8 mouse cellular contexts compared by ENCODE assay signal in genomic region chrX:17319126-17319583, GRCm38 (mm10). TPM values are rescaled to one million over a fixed set of nuclear protein-coding genes. Genes with fewer than 3 reads are reported as not detected.
DNase-seq lines count a peak whose midpoint lies in the region; ATAC-seq and TF ChIP-seq lines count a peak whose summit lies in the region.

Efhc2 (minus strand) TSS chrX:17319368.

- H3K9me3 ChIP-seq in embryonic facial prominence, embryonic 10.5 days, result no peaks in the 10 kb centered on the region
- no peaks in the 10 kb centered on the region for H3K9me3 ChIP-seq in hindbrain, postnatal 0 days (ENCODE audit: low read length)
- no peaks in the 10 kb centered on the region for H3K9me3 ChIP-seq in liver, embryonic 13.5 days (replicated peaks)

- H3K4me1 ChIP-seq in embryonic facial prominence, embryonic 10.5 days, result no peaks in the 10 kb centered on the region
- no peaks in the 10 kb centered on the region for H3K4me1 ChIP-seq in hindbrain, postnatal 0 days (ENCODE audit: insufficient read depth, low read length)
- H3K4me1 ChIP-seq in liver, embryonic 13.5 days (replicated peaks), result no peaks in the 10 kb centered on the region
- peaks cover 4% of the 10 kb centered on the region; the same call in 1 of the 2 replicates for H3K4me1 ChIP-seq in olfactory bulb, adult 2 months (ENCODE audit: control insufficient read depth, insufficient read depth, low read length)

- H3K27ac ChIP-seq in embryonic facial prominence, embryonic 10.5 days (replicated peaks), result no peak within 1 kb of the TSS
- H3K27ac ChIP-seq in hindbrain, postnatal 0 days, result peak within 1 kb of the TSS; percentile 32; the same call in 1 of the 2 replicates
- no peak within 1 kb of the TSS for H3K27ac ChIP-seq in liver, embryonic 13.5 days
- no peak within 1 kb of the TSS for H3K27ac ChIP-seq in olfactory bulb, adult 2 months (ENCODE audit: insufficient read depth, low read depth, low read length)

- TF ChIP-seq POLR2A in olfactory bulb, adult 2 months (IDR thresholded peaks at IDR 0.05; ENCODE audit: insufficient read depth, low read depth, low read length), result no peak

- no peak for TF ChIP-seq CTCF in hindbrain, postnatal 0 days (IDR thresholded peaks at IDR 0.05; ENCODE audit: low read depth)
- TF ChIP-seq CTCF in olfactory bulb, adult 2 months (IDR thresholded peaks at IDR 0.05; ENCODE audit: insufficient read depth, low read depth, low read length), result no peak

- ATAC-seq in hindbrain, postnatal 0 days, result peak; percentile 91
- no peak for ATAC-seq in liver, embryonic 13.5 days (ENCODE audit: low read depth)
- no peak for ATAC-seq in inflammation-experienced regulatory T-cells, adult 6 months

- H3K27me3 ChIP-seq in embryonic facial prominence, embryonic 10.5 days (replicated peaks; ENCODE audit: low read depth, poor library complexity, severe bottlenecking), result no peaks in the 10 kb centered on the region
- no peaks in the 10 kb centered on the region for H3K27me3 ChIP-seq in hindbrain, postnatal 0 days (ENCODE audit: insufficient read depth, low read length)
- H3K27me3 ChIP-seq in liver, embryonic 13.5 days, result no peaks in the 10 kb centered on the region

- WGBS in embryonic facial prominence, embryonic 10.5 days, result 12% methylated on average over 19 of the region's 19 CpGs
- WGBS in hindbrain, postnatal 0 days, result 27% methylated on average over 15 of the region's 19 CpGs
- WGBS in liver, embryonic 13.5 days (ENCODE audit: insufficient replicate concordance), result 7% methylated on average over 11 of the region's 19 CpGs
- 21% methylated on average over 18 of the region's 19 CpGs for WGBS in olfactory bulb, adult 2 months

- H3K4me2 ChIP-seq in hindbrain, postnatal 0 days (ENCODE audit: low read depth, low read length), result peak within 1 kb of the TSS; percentile 62
- peak within 1 kb of the TSS; percentile 40 for H3K4me2 ChIP-seq in liver, embryonic 13.5 days

- H3K4me3 ChIP-seq in embryonic facial prominence, embryonic 10.5 days, result peak within 1 kb of the TSS; percentile 51
- peak within 1 kb of the TSS; percentile 38 for H3K4me3 ChIP-seq in hindbrain, postnatal 0 days (ENCODE audit: low read length)
- peak within 1 kb of the TSS; percentile 30 for H3K4me3 ChIP-seq in liver, embryonic 13.5 days (replicated peaks)
- peak within 1 kb of the TSS; percentile 35 for H3K4me3 ChIP-seq in olfactory bulb, adult 2 months (ENCODE audit: insufficient read depth, low read depth, low read length)

- DNase-seq in layer of hippocampus, adult 11-12 months (ENCODE audit: low spot score), result peak; percentile 2
- no peak for DNase-seq in layer of hippocampus, postnatal 14 days (ENCODE audit: low spot score in 2 of 2)
- peak; percentile 24 for DNase-seq in adrenal gland, adult 2 months
- DNase-seq in embryonic facial prominence, embryonic 10.5 days (ENCODE audit: low spot score), result peak; percentile 47
- DNase-seq in hindbrain, postnatal 0 days (ENCODE audit: low spot score), result peak; percentile 23
- no peak for DNase-seq in liver, embryonic 13.5 days

- peak within 1 kb of the TSS; percentile 30; the same call in 1 of the 2 replicates for H3K9ac ChIP-seq in hindbrain, postnatal 0 days (replicated peaks; ENCODE audit: low read length)
- no peak within 1 kb of the TSS for H3K9ac ChIP-seq in liver, embryonic 13.5 days

- H3K36me3 ChIP-seq in embryonic facial prominence, embryonic 10.5 days (replicated peaks), result no peaks in the 10 kb centered on the region
- H3K36me3 ChIP-seq in hindbrain, postnatal 0 days (ENCODE audit: insufficient read depth, low read length), result no peaks in the 10 kb centered on the region
- no peaks in the 10 kb centered on the region for H3K36me3 ChIP-seq in liver, embryonic 13.5 days

RNA-seq across cellular contexts. Expression of gene Efhc2, which starts in this region (rescaled TPM):
- 1 to 10 TPM; 1.9 to 2.0 TPM for total RNA-seq in layer of hippocampus, postnatal 14 days (2021)
- total RNA-seq in adrenal gland, adult 2 months (2021), result 1 to 10 TPM; 1.1 to 1.8 TPM
- polyA plus RNA-seq in adrenal gland, adult 2 months (2012; rRNA removed), result 0.03 TPM in 1 of 2 replicates, not detected in the other
- 0.62 and 0.67 TPM in 2 replicates for polyA plus RNA-seq in embryonic facial prominence, embryonic 10.5 days (2016; fragmentation: Nextera tagmentation; extraction: Ambion mirVana)
- total RNA-seq in hindbrain, postnatal 0 days (2014; rRNA removed), result 1.8 and 2.1 TPM in 2 replicates
- 3.3 and 3.4 TPM in 2 replicates for polyA plus RNA-seq in hindbrain, postnatal 0 days (2015; fragmentation: Nextera tagmentation; extraction: Ambion mirVana)
- polyA plus RNA-seq in liver, embryonic 13.5 days (2015; fragmentation: Nextera tagmentation; extraction: Ambion mirVana), result 0.03 TPM in 1 of 2 replicates, not detected in the other
- polyA plus RNA-seq in olfactory bulb, adult 2 months (2012; ENCODE audit: insufficient read depth, insufficient read length, low replicate concordance, missing spikeins), result not detected in 2 replicates
- polyA plus RNA-seq in inflammation-experienced regulatory T-cells, adult 6 months (2017; shearing (Covaris generic)), result 1 to 10 TPM in 1 of 3 experiments, under 1 TPM in 1, not detected in 1; 0.14 to 1.2 TPM

Comparison
In these comparisons a context has a peak if more than half of its experiments do, and no peak if none do; other contexts are left out.
1. DNase-seq: peak in layer of hippocampus, adult 11-12 months (single experiment), adrenal gland, adult 2 months (single experiment) and hindbrain, postnatal 0 days (single experiment); none in layer of hippocampus, postnatal 14 days (0 of 2) and liver, embryonic 13.5 days (single experiment).
2. Peak in DNase-seq and H3K4me3 ChIP-seq in embryonic facial prominence, embryonic 10.5 days; RNA of the gene not detected or under 1 TPM.
3. Peak in every context shown above with its lines, with median percentiles within 50 percentile points of each other: H3K4me3 ChIP-seq.